Mouse (Mus musculus) liver, embryonic 14.5 days (tissue): Measurements from ENCODE around the gene Pycard. TPM values are rescaled to one million over a fixed set of nuclear protein-coding genes. Genes with fewer than 3 reads are reported as not detected.
"Not testable (repeated sequence)": the region's sequence is repeated elsewhere in the genome, so short reads cannot be mapped to it uniquely, and the experiment has no call there.

ENCODE experiments used
- ATAC-seq: fragments of 200-750 bp; cut with Nextera tagmentation; 2 replicates; pipeline ENCODE4 v1.8.0; 2017; ENCODE audit warnings: moderate number of reproducible peaks, mild to moderate bottlenecking, moderate library complexity; ENCODE audit not compliant: insufficient read depth
- DNase-seq, 3 experiments: peaks; one replicate each; pipeline ENCODE4 v3.0.0-alpha.2; 2012 to 2013; ENCODE audit warnings: low read depth in 3 of 3, low spot score in 3 of 3
- H3K27ac ChIP-seq: fragments of 300-500 bp; sonication (generic); 2 replicates; pipeline ENCODE4 v1.5.1; 2014; ENCODE audit warnings: moderate library complexity, mild to moderate bottlenecking, control low read depth, inconsistent platforms
- H3K27me3 ChIP-seq: fragments of 300-500 bp; sonication (generic); 2 replicates; pipeline ENCODE4 v1.6.1; 2014; ENCODE audit warnings: mild to moderate bottlenecking, low read length, moderate library complexity; ENCODE audit not compliant: control insufficient read depth, insufficient read depth
- H3K36me3 ChIP-seq: fragments of 300-500 bp; sonication (generic); replicated peaks from 2 replicates; pipeline ENCODE4 v1.6.1; 2014; ENCODE audit warnings: low read depth; ENCODE audit not compliant: control insufficient read depth, insufficient read depth
- H3K4me1 ChIP-seq, 2 experiments: fragments of 200-500 bp in 1 of 2; fragments of 300-500 bp in 1 of 2; sonication (generic) in 1 of 2; replicated peaks; 2 replicates each; pipeline ENCODE4 v1.6.1; 2012 to 2014; ENCODE audit warnings: antibody characterized with exemption in 1 of 2, inconsistent platforms in 1 of 2, low read length in 1 of 2; ENCODE audit not compliant: control insufficient read depth in 2 of 2, insufficient read depth in 2 of 2
- H3K4me2 ChIP-seq: fragments of 300-500 bp; sonication (generic); 2 replicates; pipeline ENCODE4 v1.6.1; 2014; ENCODE audit warnings: low read depth, mild to moderate bottlenecking, control low read depth, moderate library complexity
- H3K4me3 ChIP-seq, 2 experiments: fragments of 200-500 bp in 1 of 2; fragments of 300-500 bp in 1 of 2; sonication (generic) in 1 of 2; 2 replicates each; pipeline ENCODE4 v1.5.1; 2012 to 2014; ENCODE audit warnings: low read depth in 2 of 2, low read length in 2 of 2, mild to moderate bottlenecking in 2 of 2, control low read depth in 1 of 2, inconsistent platforms in 1 of 2, moderate library complexity in 1 of 2; ENCODE audit not compliant: insufficient read depth in 1 of 2
- H3K9ac ChIP-seq: fragments of 300-500 bp; sonication (generic); replicated peaks from 2 replicates; pipeline ENCODE4 v1.6.1; 2014; ENCODE audit warnings: mild to moderate bottlenecking, control low read depth, moderate library complexity
- H3K9me3 ChIP-seq: fragments of 300-500 bp; sonication (generic); 2 replicates; pipeline ENCODE4 v1.6.1; 2016; ENCODE audit warnings: low read length, mixed read lengths; ENCODE audit not compliant: control insufficient read depth
- CTCF ChIP-seq: IDR thresholded peaks from 2 replicates; pipeline ENCODE4 v1.5.1; 2016; ENCODE audit warnings: antibody characterized with exemption, low read depth, control low read depth
- EP300 ChIP-seq: IDR thresholded peaks from 2 replicates; pipeline ENCODE4 v1.6.1; 2016; ENCODE audit warnings: antibody characterized with exemption, low read depth
- WGBS: fragments of 180-500 bp; shearing (Covaris S2); extraction: QIAGEN DNeasy Blood & Tissue Kit; methylation state at CpG from one replicate; pipeline ENCODE4 v1.1.7; 2014; ENCODE audit not compliant: insufficient replicate concordance; 5-methylcytosine and 5-hydroxymethylcytosine counted together
- polyA plus RNA-seq, 2 experiments: library from polyadenylated mRNA; depleted of rRNA in 1 of 2; stranded (reverse) in 1 of 2; unstranded in 1 of 2; fragments of >200 nt; fragmentation: Nextera tagmentation in 1 of 2; extraction: Ambion mirVana in 1 of 2; gene quantifications; 2 replicates each; pipeline versions ENCODE4 v1.2.1 to v1.2.3; 2012 to 2014

Pycard gene
- polyA plus RNA-seq, 2 experiments, result 20.2 to 39.3 TPM

GRCm38 (mm10) chr7:128022974-128023373 is 29.3 kb upstream of the Pycard start:
- Histone ChIP-seq H3K4me3 (no peak overlapping the region), H3K4me2 (no peak overlapping the region), H3K36me3 (no peaks in the 10 kb centered on the region), H3K9me3 (no peaks in the 10 kb centered on the region), H3K4me1 (no peaks in the 10 kb centered on the region), H3K9ac (no peak overlapping the region), H3K27me3 (no peaks in the 10 kb centered on the region), H3K27ac (no peak overlapping the region)
- ATAC-seq (no peak), DNase-seq (peak in 1 of 3 experiments; percentile 9)
- 45% methylated on average over 8 of the region's 8 CpGs for WGBS
- TF ChIP-seq CTCF (peak; percentile 62), EP300 (no peak)

- H3K36me3 ChIP-seq, result no peaks in the 10 kb centered on the region
- H3K9me3 ChIP-seq, result no peaks in the 10 kb centered on the region
- DNase-seq (no peak), ATAC-seq (no peak)
- no peak overlapping the region for H3K9ac ChIP-seq
- no peak for TF ChIP-seq CTCF
- no peak for TF ChIP-seq EP300
- 37% methylated on average over 2 of the region's 2 CpGs for WGBS
- no peak overlapping the region for H3K27ac ChIP-seq
- no peaks in the 10 kb centered on the region for H3K27me3 ChIP-seq
- H3K4me2 ChIP-seq, result no peak overlapping the region
- no peak overlapping the region for H3K4me3 ChIP-seq
- H3K4me1 ChIP-seq, result no peaks in the 10 kb centered on the region
These were observed 25.5 kb upstream of the Pycard start for GRCm38 (mm10) chr7:128019187-128019586.

- no peak for DNase-seq
- ATAC-seq, result no peak
- H3K27ac ChIP-seq, result no peak overlapping the region
- H3K9me3 ChIP-seq, result no peaks in the 10 kb centered on the region
- TF ChIP-seq CTCF (no peak), EP300 (no peak)
- H3K4me1 ChIP-seq, result no peaks in the 10 kb centered on the region
- no peak overlapping the region for H3K9ac ChIP-seq
- H3K4me2 ChIP-seq, result no peak overlapping the region
- no peaks in the 10 kb centered on the region for H3K27me3 ChIP-seq
- no peaks in the 10 kb centered on the region for H3K36me3 ChIP-seq
- no peak overlapping the region for H3K4me3 ChIP-seq
- WGBS, result 49% methylated on average over 3 of the region's 3 CpGs
These were observed 24.6 kb upstream of the Pycard start for GRCm38 (mm10) chr7:128018275-128018674.

GRCm38 (mm10) chr7:128016650-128017049 is 23.0 kb upstream of the Pycard start:
- Histone ChIP-seq H3K27ac (no peak overlapping the region), H3K4me1 (no peaks in the 10 kb centered on the region), H3K36me3 (no peaks in the 10 kb centered on the region), H3K4me3 (no peak overlapping the region), H3K9me3 (no peaks in the 10 kb centered on the region), H3K9ac (no peak overlapping the region), H3K4me2 (no peak overlapping the region), H3K27me3 (no peaks in the 10 kb centered on the region)
- 77% methylated on average over 6 of the region's 6 CpGs for WGBS
- no peak for TF ChIP-seq CTCF
- TF ChIP-seq EP300, result no peak
- DNase-seq, result no peak
- ATAC-seq, result no peak

GRCm38 (mm10) chr7:128016134-128016533 is 22.5 kb upstream of the Pycard start:
- H3K4me2 ChIP-seq, H3K27me3 ChIP-seq, DNase-seq, ATAC-seq, H3K9ac ChIP-seq, H3K9me3 ChIP-seq, H3K36me3 ChIP-seq, H3K4me3 ChIP-seq, H3K4me1 ChIP-seq, H3K27ac ChIP-seq: not testable (repeated sequence)
- 54% methylated on average over 5 of the region's 5 CpGs for WGBS
